Mouse (Mus musculus): ENCODE data around the gene Krt4. TPM values are rescaled to one million over a fixed set of nuclear protein-coding genes. Genes with fewer than 3 reads are reported as not detected.

Krt4 gene
- total RNA-seq (2021) = not detected

GRCm38 (mm10) chr15:101924635-101925034 is at the start of gene Krt4:
TSS of gene Krt4 (minus strand) at chr15:101924735.
- no peak for DNase-seq (ENCODE audit: low spot score in 2 of 2)
- intact Hi-C loops (cut with DNase I) = no loop called here

- peak; percentile 91 to 94 for DNase-seq (ENCODE audit: low spot score in 2 of 2)
- intact Hi-C loops (cut with DNase I) = loop anchor here (1.0 kb wide), 2 partner anchors 201 to 454 kb away; no protein-coding TSS in a partner anchor
Observed at GRCm38 (mm10) chr15:101973414-101974077, 49.0 kb upstream of the Krt4 start.

DNA sequence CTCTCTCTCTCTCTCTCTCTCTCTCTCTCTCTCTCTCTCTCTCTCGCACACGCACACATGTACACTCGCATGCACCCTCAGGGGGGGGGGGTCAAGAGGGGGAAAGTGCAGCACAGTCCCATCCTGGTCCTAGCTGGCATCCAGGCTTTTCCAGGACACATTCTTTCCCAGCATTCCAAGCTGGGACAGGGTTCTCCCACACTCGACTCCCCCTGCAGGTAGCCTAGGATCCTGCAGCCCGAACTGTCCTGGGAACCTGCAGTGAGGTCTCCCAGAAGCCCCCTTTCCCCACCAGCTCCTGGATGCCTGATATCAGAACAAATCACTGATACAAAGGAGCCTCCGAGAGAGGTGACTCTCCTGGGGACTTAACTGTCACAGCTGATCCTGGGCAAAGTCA is 46.0 kb upstream of the Krt4 start:
- DNase-seq (ENCODE audit: low spot score in 2 of 2) = no peak
- intact Hi-C loops (cut with DNase I) = no loop called here

- intact Hi-C loops (cut with DNase I) = no loop called here
- DNase-seq (ENCODE audit: low spot score in 2 of 2) = no peak
Observed at GRCm38 (mm10) chr15:101966808-101967207, 42.3 kb upstream of the Krt4 start.

DNA sequence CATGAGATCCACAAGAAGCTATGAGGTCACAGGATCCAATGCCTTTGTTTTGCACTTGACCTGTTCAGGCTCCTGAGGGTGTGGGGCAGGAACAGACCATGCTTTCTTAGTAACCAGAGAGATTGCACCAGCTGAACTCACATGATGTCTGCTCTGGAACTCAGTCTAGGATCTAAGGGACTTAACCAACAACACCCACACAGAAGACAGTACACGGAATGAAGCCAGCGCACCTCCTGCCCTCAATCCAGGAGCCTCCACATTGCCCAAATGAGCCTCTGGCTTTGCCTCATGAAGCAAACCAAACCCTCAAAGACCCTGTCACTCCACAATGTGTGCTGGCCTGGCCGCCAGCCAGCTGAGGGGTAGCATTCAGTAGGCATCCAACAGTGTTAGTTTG is 34.4 kb upstream of the Krt4 start:
- intact Hi-C loops (cut with DNase I) = no loop called here
- no peak for DNase-seq (ENCODE audit: low spot score in 2 of 2)

DNA sequence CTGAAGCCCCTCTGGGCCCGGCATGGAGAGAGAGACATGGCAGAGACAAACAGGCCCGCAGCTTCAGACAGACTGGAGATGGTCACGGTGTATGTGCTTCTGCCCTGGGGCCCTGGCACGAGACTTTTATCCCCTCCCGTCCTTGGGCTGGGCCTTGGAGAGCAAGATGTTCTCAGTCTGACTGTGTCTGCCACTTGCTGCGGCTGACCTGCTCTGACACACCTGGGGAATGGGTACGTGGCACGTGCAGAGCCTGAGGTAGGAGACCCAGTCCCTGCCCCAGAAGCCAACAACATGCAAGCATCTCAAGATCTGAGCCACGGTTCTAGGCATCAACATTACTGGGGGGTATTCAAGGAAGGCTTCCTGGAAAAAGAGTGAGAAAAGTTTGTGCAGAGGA is 29.7 kb upstream of the Krt4 start, which contains the start of gene Krt78:
Gene Krt78 (minus strand): TSS at position 101 of the 400 bp plus-strand sequence.
- intact Hi-C loops (cut with DNase I) = no loop called here
- DNase-seq (ENCODE audit: low spot score in 2 of 2) = no peak

GRCm38 (mm10) chr15:101952733-101953474 is 28.4 kb upstream of the Krt4 start:
- no peak for DNase-seq (ENCODE audit: low spot score in 2 of 2)
- intact Hi-C loops (cut with DNase I) = no loop called here

DNA sequence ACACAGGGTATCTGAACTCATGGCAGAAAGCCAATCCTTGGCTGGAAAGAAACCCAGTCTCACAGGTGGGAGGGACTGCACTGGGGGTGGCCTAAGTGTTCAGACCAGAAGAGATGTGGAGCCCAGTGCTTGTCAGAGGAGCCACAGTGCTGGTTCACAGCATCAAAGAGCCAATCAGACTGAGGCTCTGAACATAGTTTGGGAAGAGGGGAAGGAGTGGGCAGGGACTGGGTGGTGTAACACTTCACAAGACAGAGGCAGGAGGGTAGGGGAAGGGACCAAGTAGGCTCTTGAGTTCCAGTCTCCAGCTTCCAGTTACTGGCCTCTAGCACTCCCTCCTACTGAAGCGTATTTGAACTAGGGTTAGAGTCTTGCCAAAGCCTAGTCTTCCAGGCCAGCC is 20.9 kb upstream of the Krt4 start:
- no peak for DNase-seq (ENCODE audit: low spot score in 2 of 2)
- intact Hi-C loops (cut with DNase I) = no loop called here

DNA sequence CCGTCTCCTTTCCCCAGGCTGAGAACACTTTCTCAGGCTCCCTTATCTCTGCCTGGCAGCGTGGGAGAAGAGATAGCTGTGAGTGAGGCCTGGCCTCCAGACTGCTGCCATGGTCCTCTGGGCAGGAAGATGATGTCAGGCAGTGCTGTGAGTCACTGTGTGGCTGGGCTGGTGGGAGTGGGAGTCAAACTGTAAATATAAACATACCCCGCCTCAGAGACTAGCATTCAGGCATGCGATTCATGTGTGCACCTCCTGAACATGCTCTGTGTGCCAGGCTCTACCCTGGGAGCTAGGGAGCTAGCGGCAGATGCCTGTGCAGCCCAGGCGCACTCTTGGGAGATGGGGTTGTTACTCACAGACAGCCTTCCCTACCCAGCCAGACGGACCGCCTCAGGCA is 17.4 kb upstream of the Krt4 start:
- DNase-seq (ENCODE audit: low spot score in 2 of 2) = no peak
- intact Hi-C loops (cut with DNase I) = no loop called here

GRCm38 (mm10) chr15:101940274-101940829 is 15.8 kb upstream of the Krt4 start, which contains the start of gene Krt79:
TSS of gene Krt79 (minus strand) at chr15:101940324.
- intact Hi-C loops (cut with DNase I) = no loop called here

GRCm38 (mm10) chr15:101938600-101939308 is 14.2 kb upstream of the Krt4 start:
- intact Hi-C loops (cut with DNase I) = no loop called here
- no peak for DNase-seq (ENCODE audit: low spot score in 2 of 2)

More at GRCm38 (mm10) chr15:101940274-101940829, 15.8 kb upstream of the Krt4 start, which contains the start of gene Krt79:
- DNase-seq (ENCODE audit: low spot score in 2 of 2) = no peak

GRCm38 (mm10) chr15:101933024-101933423 is 8.5 kb upstream of the Krt4 start:
- intact Hi-C loops (cut with DNase I) = no loop called here
- DNase-seq (ENCODE audit: low spot score in 2 of 2) = no peak

- intact Hi-C loops (cut with DNase I) = no loop called here
- DNase-seq (ENCODE audit: low spot score in 2 of 2) = no peak
Observed at GRCm38 (mm10) chr15:101929666-101930065, 5.1 kb upstream of the Krt4 start.

GRCm38 (mm10) chr15:101929087-101929486 is 4.6 kb upstream of the Krt4 start:
- intact Hi-C loops (cut with DNase I) = no loop called here
- no peak for DNase-seq (ENCODE audit: low spot score in 2 of 2)

- DNase-seq (ENCODE audit: low spot score in 2 of 2) = no peak
- intact Hi-C loops (cut with DNase I) = no loop called here
Observed at GRCm38 (mm10) chr15:101927340-101928080, 3.0 kb upstream of the Krt4 start.

DNA sequence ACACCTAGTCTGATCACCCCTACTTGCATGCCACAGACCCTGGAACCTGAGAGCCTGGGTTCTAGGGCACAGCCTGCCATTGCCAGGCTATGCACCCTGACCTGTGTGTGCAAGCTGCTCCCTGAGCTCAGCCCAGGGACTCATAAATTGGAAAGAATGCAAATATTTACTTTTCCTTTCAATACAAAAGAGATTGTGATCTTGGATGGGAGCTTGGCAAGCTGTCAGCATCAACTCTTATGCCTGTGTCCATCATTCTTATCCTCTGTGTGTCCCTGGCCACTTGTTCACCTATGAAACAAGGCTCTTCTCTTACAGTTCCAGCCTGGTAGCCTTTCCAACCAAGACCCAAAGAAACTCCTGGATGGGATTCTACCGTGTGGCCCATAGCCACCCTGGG is 506 bp upstream of the Krt4 start:
- no peak for DNase-seq (ENCODE audit: low spot score in 2 of 2)
- intact Hi-C loops (cut with DNase I) = no loop called here

DNA sequence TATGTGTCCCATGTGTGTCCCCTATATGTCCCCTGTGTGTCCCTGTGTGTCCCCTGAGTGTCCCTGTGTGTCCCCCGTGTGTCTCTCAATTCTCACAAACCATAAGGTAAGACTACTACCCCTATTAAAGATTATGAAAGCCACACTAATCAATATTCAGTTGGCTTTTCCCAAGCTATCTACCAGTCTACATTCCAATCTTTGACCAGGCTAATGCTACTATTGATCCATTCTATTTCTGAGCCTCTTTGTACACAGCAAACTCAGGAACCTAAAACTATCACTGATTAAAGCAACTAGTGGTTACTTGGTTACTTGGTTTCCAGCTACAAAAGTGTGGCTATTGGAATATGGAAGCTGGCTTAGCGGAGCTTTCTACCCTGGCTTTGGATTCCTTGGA is 2.2 kb downstream of the Krt4 start:
- DNase-seq (ENCODE audit: low spot score in 2 of 2) = no peak

DNA sequence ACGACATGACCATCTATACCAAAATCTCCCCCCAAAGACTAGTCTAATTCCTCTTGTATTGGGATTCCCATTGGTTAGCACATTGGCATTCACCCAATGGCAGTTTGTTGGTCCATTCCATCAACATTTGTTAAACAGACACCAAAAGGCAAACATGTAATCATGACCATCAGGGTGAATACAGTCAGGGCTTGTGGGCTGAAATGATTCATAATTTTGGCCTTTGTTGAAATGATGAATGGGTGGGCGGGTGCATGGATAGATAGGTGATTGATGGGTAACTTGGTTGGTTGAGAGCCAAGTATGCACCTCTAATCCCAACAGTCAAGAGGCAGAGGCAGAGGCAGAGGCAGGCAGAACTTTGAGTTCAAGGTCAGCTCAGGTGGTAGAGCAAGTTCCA is 8.5 kb downstream of the Krt4 start:
- intact Hi-C loops (cut with DNase I) = no loop called here
- no peak for DNase-seq (ENCODE audit: low spot score in 2 of 2)

More for the DNA sequence above, 2.2 kb downstream of the Krt4 start:
- intact Hi-C loops (cut with DNase I) = no loop called here

DNA sequence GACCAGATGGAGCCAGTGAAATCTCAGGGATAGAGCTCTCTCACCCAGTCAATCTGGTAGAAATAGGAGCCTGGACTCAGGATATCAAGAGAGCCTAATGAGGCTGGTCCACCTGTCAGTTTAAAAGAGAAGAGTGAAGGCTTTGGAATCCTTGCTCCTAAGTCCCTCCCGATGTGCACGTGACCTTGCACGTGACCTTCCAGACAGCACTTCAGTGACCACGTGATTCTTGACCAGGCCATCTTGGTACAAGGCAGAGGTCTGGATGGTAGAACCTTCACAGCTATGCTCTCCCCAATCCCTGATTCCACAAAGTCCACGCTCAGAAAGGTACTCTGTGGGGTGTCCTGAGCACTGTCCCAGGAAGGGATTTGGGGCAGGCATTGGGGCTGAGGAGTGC is 19.7 kb downstream of the Krt4 start:
- no peak for DNase-seq (ENCODE audit: low spot score in 2 of 2)
- intact Hi-C loops (cut with DNase I) = no loop called here
